Comparison of ENCODE assay signal across 12 mouse cellular contexts in the genomic region with DNA sequence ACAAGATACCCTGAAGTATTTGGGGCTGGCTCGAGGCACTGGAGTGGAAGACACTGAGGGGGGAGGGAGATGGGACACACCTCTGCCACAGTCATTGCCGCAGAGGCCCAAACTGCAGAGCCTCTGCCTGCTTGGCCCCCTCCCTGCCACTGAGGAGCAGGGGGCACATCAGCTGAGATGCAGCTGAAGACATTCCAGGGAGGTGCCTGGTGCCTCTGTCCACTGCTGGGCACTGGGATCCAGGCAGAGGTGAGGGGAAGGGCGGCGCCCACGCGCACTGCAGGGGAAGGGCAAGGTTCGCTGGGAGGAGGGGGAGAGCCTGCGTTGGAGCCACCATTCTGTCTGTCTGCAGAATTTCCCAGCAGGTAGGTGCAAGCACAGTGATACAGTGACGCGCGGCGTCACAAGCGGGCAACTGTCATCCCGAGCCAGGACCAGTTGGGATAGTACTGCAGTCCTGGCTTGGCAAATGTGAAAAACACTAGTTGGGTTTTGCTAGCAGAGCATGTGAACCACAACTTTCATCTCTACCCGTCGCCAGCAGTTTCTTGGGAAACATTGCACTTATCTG. TPM values are rescaled to one million over a fixed set of nuclear protein-coding genes. Genes with fewer than 3 reads are reported as not detected.
DNase-seq lines count a peak whose midpoint lies in the region; ATAC-seq and TF ChIP-seq lines count a peak whose summit lies in the region.
"Had no signal": no experiment of that assay in that cellular context is flagged by ENCODE, and none has a peak within 500 bp of the region (broad histone marks: within the 10 kb centered on the region; RNA-seq: fewer than 3 reads in every experiment).

No protein-coding gene starts in this region.

- H3K27me3 ChIP-seq in heart, embryonic 14.5 days (ENCODE audit: control insufficient read depth, insufficient read depth, low read length): no peaks in the 10 kb centered on the region
- peaks cover 6% of the 10 kb centered on the region for H3K27me3 ChIP-seq in forebrain, embryonic 11.5 days (ENCODE audit: control insufficient read depth, insufficient read depth, low read length)
- peaks cover 34% of the 10 kb centered on the region for H3K27me3 ChIP-seq in limb, embryonic 12.5 days

- intact Hi-C loops in gastrocnemius, adult 2 months (cut with DNase I): no loop called here
- intact Hi-C loops in left cerebral cortex, postnatal 36 days (cut with DNase I): no loop called here

- peak overlapping the region; percentile 66 for H3K4me2 ChIP-seq in heart, embryonic 14.5 days (ENCODE audit: low read length)
- H3K4me2 ChIP-seq in forebrain, embryonic 11.5 days (ENCODE audit: low read depth, low read length, severe bottlenecking): no peak overlapping the region; the same call in 1 of the 2 replicates
- peak overlapping the region; percentile 50 for H3K4me2 ChIP-seq in limb, embryonic 12.5 days

- H3K9me3 ChIP-seq in heart, embryonic 14.5 days (ENCODE audit: control insufficient read depth, low read length): no peaks in the 10 kb centered on the region
- H3K9me3 ChIP-seq in forebrain, embryonic 11.5 days (ENCODE audit: control insufficient read depth, low read length): no peaks in the 10 kb centered on the region
- no peaks in the 10 kb centered on the region for H3K9me3 ChIP-seq in limb, embryonic 12.5 days

- H3K4me1 ChIP-seq in heart, embryonic 14.5 days (ENCODE audit: control insufficient read depth in 2 of 2, insufficient read depth in 2 of 2, low read length in 2 of 2): no peaks in the 10 kb centered on the region; a peak in 1 of 4 replicates
- no peaks in the 10 kb centered on the region for H3K4me1 ChIP-seq in forebrain, embryonic 11.5 days (replicated peaks; ENCODE audit: control insufficient read depth, insufficient read depth, low read length)
- peaks cover 3% of the 10 kb centered on the region; the same call in 1 of the 2 replicates for H3K4me1 ChIP-seq in limb, embryonic 12.5 days (replicated peaks)

- no peak for ATAC-seq in heart, embryonic 14.5 days (ENCODE audit: insufficient number of reproducible peaks, insufficient read depth, low FRiP score, low read depth)
- ATAC-seq in forebrain, embryonic 11.5 days (replicated peaks; ENCODE audit: low FRiP score): no peak
- ATAC-seq in limb, embryonic 12.5 days (ENCODE audit: insufficient number of reproducible peaks, insufficient read depth, low FRiP score, low TSS enrichment, low read depth): no peak

- H3K27ac ChIP-seq in heart, embryonic 14.5 days (replicated peaks in 1 of 2; ENCODE audit: control insufficient read depth in 1 of 2, insufficient read depth in 1 of 2, low read depth in 2 of 2, low read length in 2 of 2): no peak overlapping the region
- no peak overlapping the region for H3K27ac ChIP-seq in forebrain, embryonic 11.5 days (ENCODE audit: low read depth, low read length)
- no peak overlapping the region for H3K27ac ChIP-seq in limb, embryonic 12.5 days
- H3K27ac ChIP-seq in gastrocnemius, adult 2 months: no peak overlapping the region

- peak overlapping the region; percentile 37 to 43 for H3K4me3 ChIP-seq in heart, embryonic 14.5 days (ENCODE audit: control insufficient read depth in 1 of 2, insufficient read depth in 1 of 2, low read depth in 1 of 2, low read length in 2 of 2)
- no peak overlapping the region for H3K4me3 ChIP-seq in forebrain, embryonic 11.5 days (ENCODE audit: low read depth, low read length)
- peak overlapping the region; percentile 29 for H3K4me3 ChIP-seq in limb, embryonic 12.5 days (replicated peaks)
- no peak overlapping the region; the same call in 1 of the 2 replicates for H3K4me3 ChIP-seq in gastrocnemius, adult 2 months

- H3K9ac ChIP-seq in heart, embryonic 14.5 days (ENCODE audit: low read length): no peak overlapping the region
- H3K9ac ChIP-seq in forebrain, embryonic 11.5 days (ENCODE audit: low read length): no peak overlapping the region
- H3K9ac ChIP-seq in limb, embryonic 12.5 days (replicated peaks): no peak overlapping the region

- 22% methylated on average over 15 of the region's 16 CpGs for WGBS in heart, embryonic 14.5 days
- 20% methylated on average over 16 of the region's 16 CpGs for WGBS in forebrain, embryonic 11.5 days
- 26% methylated on average over 16 of the region's 16 CpGs for WGBS in limb, embryonic 12.5 days

- DNase-seq in heart, adult 11 months: no peak
- DNase-seq in 3134 (ENCODE audit: extremely low read depth, insufficient read length, low spot score) (peak; percentile 0), adipocyte (ENCODE audit: low spot score) (no peak)
- peak; percentile 49 for DNase-seq in forebrain, embryonic 11.5 days (ENCODE audit: low spot score)
- DNase-seq in gastrocnemius, adult 2 months: no peak
- DNase-seq in left cerebral cortex, postnatal 36 days (ENCODE audit: low spot score in 2 of 2): no peak
- DNase-seq: cerebellum, adult 11-12 months; kidney, adult 11 months; thymus, postnatal 4 days had no signal

- H3K36me3 ChIP-seq in heart, embryonic 14.5 days (ENCODE audit: control insufficient read depth, insufficient read depth, low read length): no peaks in the 10 kb centered on the region
- no peaks in the 10 kb centered on the region for H3K36me3 ChIP-seq in forebrain, embryonic 11.5 days (ENCODE audit: control insufficient read depth, insufficient read depth, low read length)
- H3K36me3 ChIP-seq in limb, embryonic 12.5 days: no peaks in the 10 kb centered on the region

- no peak for TF ChIP-seq CTCF in gastrocnemius, adult 2 months (IDR thresholded peaks at IDR 0.05)

RNA-seq across cellular contexts. Expression of gene Dgkk, which starts 0.9 kb away (rescaled TPM):
- 6.8 and 7.3 TPM in 2 replicates for polyA plus RNA-seq in heart, embryonic 14.5 days (2014; fragmentation: Nextera tagmentation; extraction: Ambion mirVana)
- 0.75 TPM in 2 replicates for polyA plus RNA-seq in forebrain, embryonic 11.5 days (2014; fragmentation: Nextera tagmentation; extraction: Ambion mirVana)
- polyA plus RNA-seq in limb, embryonic 12.5 days (2016; fragmentation: Nextera tagmentation; extraction: Ambion mirVana): 0.54 TPM in 2 replicates
- total RNA-seq in gastrocnemius, adult 2 months (2021): not detected
- under 1 TPM; 0.52 to 0.82 TPM for total RNA-seq in left cerebral cortex, postnatal 36 days (2021)
- total RNA-seq: monocyte, adult 5-6 weeks had no signal

Comparison
In these comparisons a context has a peak if more than half of its experiments do, and no peak if none do; other contexts are left out.
1. H3K4me3 ChIP-seq: peak in heart, embryonic 14.5 days (2 of 2) and limb, embryonic 12.5 days (single experiment); none in forebrain, embryonic 11.5 days (single experiment) and gastrocnemius, adult 2 months (single experiment).
2. DNase-seq: peak in 3134 (single experiment) and forebrain, embryonic 11.5 days (single experiment); none in heart, adult 11 months (single experiment), adipocyte (single experiment), gastrocnemius, adult 2 months (single experiment) and left cerebral cortex, postnatal 36 days (0 of 2).